Mouse (Mus musculus) urinary bladder, postnatal 14 days (tissue): ENCODE measurements around the gene Ulk4.

Source experiments
- DNase-seq: peaks from one replicate; pipeline ENCODE4 v3.0.0; 2021; ENCODE audit warnings: low spot score

Gene Ulk4

GRCm38 (mm10) chr9:121192601-121193370 is 84.2 kb downstream of the Ulk4 start:
- DNase-seq, result no peak

- no peak for DNase-seq
These were observed 89.2 kb downstream of the Ulk4 start for GRCm38 (mm10) chr9:121187811-121188210.

GRCm38 (mm10) chr9:121185796-121186195 is 91.2 kb downstream of the Ulk4 start:
- no peak for DNase-seq

- DNase-seq, result no peak
These were observed 100.6 kb downstream of the Ulk4 start for GRCm38 (mm10) chr9:121176350-121176749.

GRCm38 (mm10) chr9:121175201-121175600 is 101.8 kb downstream of the Ulk4 start:
- no peak for DNase-seq

GRCm38 (mm10) chr9:121172123-121172522 is 104.9 kb downstream of the Ulk4 start:
- DNase-seq, result no peak

GRCm38 (mm10) chr9:121171609-121172008 is 105.4 kb downstream of the Ulk4 start:
- DNase-seq, result no peak

- DNase-seq, result no peak
These were observed 112.4 kb downstream of the Ulk4 start for GRCm38 (mm10) chr9:121164607-121165006.

GRCm38 (mm10) chr9:121162789-121163188 is 114.2 kb downstream of the Ulk4 start:
- DNase-seq, result peak; percentile 14

- no peak for DNase-seq
These were observed 115.0 kb downstream of the Ulk4 start for GRCm38 (mm10) chr9:121161818-121162565.

GRCm38 (mm10) chr9:121156253-121156831 is 120.7 kb downstream of the Ulk4 start:
- DNase-seq, result no peak

- no peak for DNase-seq
These were observed 123.7 kb downstream of the Ulk4 start for GRCm38 (mm10) chr9:121153276-121153675.

GRCm38 (mm10) chr9:121148602-121149001 is 128.4 kb downstream of the Ulk4 start:
- DNase-seq, result no peak

- no peak for DNase-seq
These were observed 133.8 kb downstream of the Ulk4 start for GRCm38 (mm10) chr9:121143208-121143607.

- DNase-seq, result no peak
These were observed 144.4 kb downstream of the Ulk4 start for GRCm38 (mm10) chr9:121132549-121132948.

GRCm38 (mm10) chr9:121129533-121129932 is 147.5 kb downstream of the Ulk4 start:
- DNase-seq, result no peak

- DNase-seq, result no peak
These were observed 148.1 kb downstream of the Ulk4 start for GRCm38 (mm10) chr9:121128934-121129333.

GRCm38 (mm10) chr9:121127025-121127424 is 150.0 kb downstream of the Ulk4 start:
- no peak for DNase-seq

- no peak for DNase-seq
These were observed 152.3 kb downstream of the Ulk4 start for GRCm38 (mm10) chr9:121124705-121125104.

GRCm38 (mm10) chr9:121122039-121122438 is 155.0 kb downstream of the Ulk4 start:
- DNase-seq, result no peak

- no peak for DNase-seq
These were observed 159.1 kb downstream of the Ulk4 start for GRCm38 (mm10) chr9:121117936-121118335.

GRCm38 (mm10) chr9:121112131-121112530 is 164.9 kb downstream of the Ulk4 start:
- DNase-seq, result no peak

- peak; percentile 75 for DNase-seq
These were observed 168.9 kb downstream of the Ulk4 start for GRCm38 (mm10) chr9:121108110-121108509.
